Mouse (Mus musculus) MN1 (cell line): ENCODE results near the gene Gm21244.
"Not testable (repeated sequence)": the region's sequence is repeated elsewhere in the genome, so short reads cannot be mapped to it uniquely, and the experiment has no call there.

Experiments used
- DNase-seq: peaks from one replicate; pipeline ENCODE4 v3.0.0-alpha.2; 2016; ENCODE audit warnings: low spot score

Gene Gm21244

GRCm38 (mm10) chrY:7169193-7169592 lies at the start of gene Gm21244:
Gene Gm21244, minus strand, starts transcription at chrY:7169293.
- DNase-seq: not testable (repeated sequence)
